Mouse (Mus musculus) midbrain, embryonic 14.5 days (tissue): ENCODE data around the gene Slc17a2. TPM values are rescaled to one million over a fixed set of nuclear protein-coding genes. Genes with fewer than 3 reads are reported as not detected.

Source experiments
- ATAC-seq: fragments of 200-750 bp; cut with Nextera tagmentation; 2 replicates; pipeline ENCODE4 v1.8.0; 2017; ENCODE audit warnings: moderate number of reproducible peaks, moderate library complexity; ENCODE audit not compliant: low FRiP score, low TSS enrichment
- DNase-seq: peaks from one replicate; pipeline ENCODE4 v3.0.0-alpha.2; 2015
- H3K27ac ChIP-seq: fragments of 300-500 bp; sonication (generic); replicated peaks from 2 replicates; pipeline ENCODE4 v1.5.1; 2014; ENCODE audit warnings: mild to moderate bottlenecking, low read depth, low read length, moderate library complexity
- H3K27me3 ChIP-seq: fragments of 300-500 bp; sonication (generic); 2 replicates; pipeline ENCODE4 v1.6.1; 2014; ENCODE audit warnings: low read length, control low read depth, mixed read lengths; ENCODE audit not compliant: control insufficient read depth, insufficient read depth
- H3K36me3 ChIP-seq: fragments of 300-500 bp; sonication (generic); 2 replicates; pipeline ENCODE4 v1.6.1; 2014; ENCODE audit warnings: low read length, control low read depth; ENCODE audit not compliant: control insufficient read depth, insufficient read depth
- H3K4me1 ChIP-seq: fragments of 300-500 bp; sonication (generic); 2 replicates; pipeline ENCODE4 v1.6.1; 2014; ENCODE audit warnings: mild to moderate bottlenecking, antibody characterized with exemption, low read length, control low read depth; ENCODE audit not compliant: control insufficient read depth, insufficient read depth
- H3K4me2 ChIP-seq: fragments of 300-500 bp; sonication (generic); 2 replicates; pipeline ENCODE4 v1.6.1; 2014; ENCODE audit warnings: mild to moderate bottlenecking, low read length, moderate library complexity
- H3K4me3 ChIP-seq: fragments of 300-500 bp; sonication (generic); replicated peaks from 2 replicates; pipeline ENCODE4 v1.5.1; 2014; ENCODE audit warnings: low read depth, low read length
- H3K9ac ChIP-seq: fragments of 300-500 bp; sonication (generic); replicated peaks from 2 replicates; pipeline ENCODE4 v1.6.1; 2014; ENCODE audit warnings: mild to moderate bottlenecking, low read length, moderate library complexity
- H3K9me3 ChIP-seq: fragments of 300-500 bp; sonication (generic); 2 replicates; pipeline ENCODE4 v1.6.1; 2016; ENCODE audit warnings: low read length, control low read depth, mixed read lengths; ENCODE audit not compliant: control insufficient read depth
- WGBS: fragments of 180-500 bp; shearing (Covaris S2); extraction: QIAGEN DNeasy Blood & Tissue Kit; methylation state at CpG from one replicate; pipeline ENCODE4 v1.1.7; 2014; 5-methylcytosine and 5-hydroxymethylcytosine counted together
- polyA plus RNA-seq: library from polyadenylated mRNA; unstranded; fragments of >200 nt; fragmentation: Nextera tagmentation; extraction: Ambion mirVana; gene quantifications from 2 replicates; pipeline ENCODE4 v1.2.1, GENCODE M21; 2014

The Slc17a2 gene
- polyA plus RNA-seq, 1 experiment from 2014 or later, result not detected

GRCm38 (mm10) chr13:23772561-23773313 is 34.1 kb upstream of the Slc17a2 start:
- Histone ChIP-seq H3K4me3 (no peak overlapping the region), H3K36me3 (no peaks in the 10 kb centered on the region)
- 22% methylated on average over 21 of the region's 21 CpGs for WGBS

DNA sequence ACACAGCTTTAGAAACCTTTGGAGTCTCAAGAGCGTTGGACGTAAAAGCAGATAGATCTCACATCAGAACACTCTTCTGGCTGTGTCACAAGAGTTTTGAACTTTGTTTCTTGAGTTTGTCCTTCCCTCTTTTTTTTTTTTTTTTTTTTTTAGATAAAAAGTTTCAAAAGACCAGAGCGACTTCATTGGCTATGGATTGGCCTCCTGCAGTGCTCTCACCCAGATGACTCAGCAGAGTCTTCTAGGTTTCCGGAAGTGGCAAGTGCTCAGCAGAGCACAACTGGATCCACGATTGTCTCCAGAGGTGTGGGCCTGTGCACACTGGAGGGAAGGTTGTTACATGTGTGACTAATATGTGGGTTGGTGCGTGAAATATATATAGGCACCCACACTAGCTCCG is 28.5 kb upstream of the Slc17a2 start:
- Histone ChIP-seq H3K36me3 (no peaks in the 10 kb centered on the region), H3K4me2 (no peak overlapping the region), H3K4me1 (no peaks in the 10 kb centered on the region), H3K4me3 (no peak overlapping the region), H3K27me3 (no peaks in the 10 kb centered on the region), H3K9ac (no peak overlapping the region), H3K27ac (no peak overlapping the region), H3K9me3 (no peaks in the 10 kb centered on the region)
- DNase-seq (no peak), ATAC-seq (no peak)
- 95% methylated on average over 7 of the region's 7 CpGs for WGBS

More at GRCm38 (mm10) chr13:23772561-23773313, 34.1 kb upstream of the Slc17a2 start:
- ATAC-seq (peak; percentile 89), DNase-seq (peak; percentile 77)
- Histone ChIP-seq H3K4me2 (peak overlapping the region; percentile 47), H3K4me1 (peaks cover 5% of the 10 kb centered on the region), H3K9me3 (no peaks in the 10 kb centered on the region), H3K27me3 (no peaks in the 10 kb centered on the region), H3K9ac (no peak overlapping the region), H3K27ac (no peak overlapping the region)

GRCm38 (mm10) chr13:23779025-23779424 is 27.8 kb upstream of the Slc17a2 start:
- no peaks in the 10 kb centered on the region for H3K4me1 ChIP-seq
- no peak overlapping the region for H3K4me2 ChIP-seq
- ATAC-seq (no peak), DNase-seq (no peak)
- 87% methylated on average over 4 of the region's 4 CpGs for WGBS
- no peak overlapping the region for H3K4me3 ChIP-seq
- H3K9me3 ChIP-seq, result no peaks in the 10 kb centered on the region
- no peaks in the 10 kb centered on the region for H3K27me3 ChIP-seq
- H3K36me3 ChIP-seq, result no peaks in the 10 kb centered on the region
- H3K9ac ChIP-seq, result no peak overlapping the region
- H3K27ac ChIP-seq, result no peak overlapping the region

GRCm38 (mm10) chr13:23792520-23792919 is 14.3 kb upstream of the Slc17a2 start:
- Histone ChIP-seq H3K4me2 (no peak overlapping the region), H3K27ac (no peak overlapping the region), H3K4me1 (no peaks in the 10 kb centered on the region), H3K27me3 (no peaks in the 10 kb centered on the region), H3K4me3 (no peak overlapping the region), H3K9me3 (no peaks in the 10 kb centered on the region), H3K9ac (no peak overlapping the region), H3K36me3 (no peaks in the 10 kb centered on the region)
- WGBS, result 44% methylated on average over 2 of the region's 2 CpGs
- peak; percentile 91 for DNase-seq
- no peak; the same call in 1 of the 2 replicates for ATAC-seq

DNA sequence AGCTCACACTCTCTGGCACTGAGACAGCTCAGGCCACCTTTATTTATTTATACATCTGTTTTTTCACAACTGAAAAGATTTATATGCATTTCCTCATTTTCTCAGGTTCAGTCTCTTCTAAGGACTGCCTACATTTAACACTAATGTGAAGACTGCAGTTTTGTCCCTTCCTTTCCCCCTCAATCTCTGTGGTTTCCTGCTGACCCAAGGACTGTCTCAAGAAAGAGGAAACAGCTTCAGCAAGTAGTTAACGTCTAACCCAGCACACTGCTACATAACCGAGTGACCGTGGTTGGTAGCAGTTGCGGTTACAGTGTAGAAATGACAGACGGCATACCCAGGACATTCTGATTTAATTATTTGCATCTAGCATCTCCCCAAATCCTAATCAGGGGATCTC is 7.4 kb upstream of the Slc17a2 start:
- WGBS, result 91% methylated on average over 5 of the region's 5 CpGs

DNA sequence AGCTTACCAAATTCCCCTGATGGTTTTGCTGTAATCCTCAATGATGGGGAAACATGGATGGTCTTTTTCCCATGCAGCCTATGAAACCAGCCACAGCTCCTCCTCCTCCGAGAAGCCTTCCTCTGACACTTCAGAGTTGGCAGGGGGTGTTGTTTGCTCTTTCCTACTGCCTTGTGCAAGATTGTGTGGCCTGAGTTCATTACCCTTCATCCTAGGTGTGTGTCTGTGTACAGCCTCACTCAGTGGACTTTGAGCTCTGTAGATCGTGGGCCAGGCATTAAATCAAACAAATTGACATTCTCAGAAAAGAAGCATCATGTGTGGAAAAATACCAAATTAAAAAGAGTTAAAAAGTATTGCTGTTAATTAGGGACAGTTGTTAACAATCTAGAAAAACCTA is 2.3 kb upstream of the Slc17a2 start:
- H3K4me2 ChIP-seq, result no peak overlapping the region
- no peak overlapping the region for H3K9ac ChIP-seq
- no peak overlapping the region for H3K4me3 ChIP-seq
- no peaks in the 10 kb centered on the region for H3K9me3 ChIP-seq
- H3K27ac ChIP-seq, result no peak overlapping the region
- H3K4me1 ChIP-seq, result no peaks in the 10 kb centered on the region
- DNase-seq (no peak), ATAC-seq (no peak)
- 84% methylated on average over 2 of the region's 2 CpGs for WGBS
- H3K36me3 ChIP-seq, result no peaks in the 10 kb centered on the region
- no peaks in the 10 kb centered on the region for H3K27me3 ChIP-seq

More for the DNA sequence above, 7.4 kb upstream of the Slc17a2 start:
- no peak overlapping the region for H3K27ac ChIP-seq
- no peaks in the 10 kb centered on the region for H3K36me3 ChIP-seq
- H3K4me2 ChIP-seq, result no peak overlapping the region
- no peaks in the 10 kb centered on the region for H3K27me3 ChIP-seq
- ATAC-seq (no peak), DNase-seq (no peak)
- H3K9ac ChIP-seq, result no peak overlapping the region
- no peaks in the 10 kb centered on the region for H3K4me1 ChIP-seq
- no peak overlapping the region for H3K4me3 ChIP-seq
- no peaks in the 10 kb centered on the region for H3K9me3 ChIP-seq

- Histone ChIP-seq H3K9me3 (no peaks in the 10 kb centered on the region), H3K9ac (no peak overlapping the region), H3K4me2 (no peak overlapping the region), H3K4me1 (no peaks in the 10 kb centered on the region), H3K4me3 (no peak overlapping the region), H3K27me3 (no peaks in the 10 kb centered on the region), H3K36me3 (no peaks in the 10 kb centered on the region), H3K27ac (no peak overlapping the region)
- no peak for DNase-seq
- 75% methylated on average over 2 of the region's 2 CpGs for WGBS
- ATAC-seq, result no peak
Measured at GRCm38 (mm10) chr13:23816148-23816547, 9.4 kb downstream of the Slc17a2 start.

- H3K4me2 ChIP-seq, result no peak overlapping the region
- no peaks in the 10 kb centered on the region for H3K9me3 ChIP-seq
- no peaks in the 10 kb centered on the region for H3K4me1 ChIP-seq
- no peaks in the 10 kb centered on the region for H3K27me3 ChIP-seq
- H3K27ac ChIP-seq, result no peak overlapping the region
- H3K36me3 ChIP-seq, result no peaks in the 10 kb centered on the region
- ATAC-seq (no peak), DNase-seq (no peak)
- H3K9ac ChIP-seq, result no peak overlapping the region
- H3K4me3 ChIP-seq, result no peak overlapping the region
- WGBS, result 72% methylated on average over 4 of the region's 4 CpGs
Measured at GRCm38 (mm10) chr13:23820179-23820940, 13.6 kb downstream of the Slc17a2 start.

DNA sequence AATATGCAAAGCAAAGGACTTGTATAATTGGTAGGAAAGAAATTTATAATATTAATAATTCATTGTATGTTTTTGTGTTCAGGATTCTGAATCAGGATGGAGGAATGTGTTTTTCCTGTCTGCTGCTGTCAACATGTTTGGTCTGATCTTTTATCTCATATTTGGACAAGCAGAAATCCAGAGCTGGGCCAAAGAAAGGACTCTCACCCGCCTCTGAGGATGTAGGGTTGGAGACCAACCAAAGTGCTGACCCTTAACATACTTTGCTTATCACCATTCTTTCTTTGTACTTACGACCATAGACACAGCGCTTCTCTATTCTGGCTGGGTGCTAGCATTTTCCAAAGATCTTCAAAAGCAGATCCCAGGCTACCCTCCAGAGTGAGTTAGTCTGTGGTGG is 15.4 kb downstream of the Slc17a2 start:
- no peak overlapping the region for H3K4me2 ChIP-seq
- no peaks in the 10 kb centered on the region for H3K27me3 ChIP-seq
- no peak overlapping the region for H3K4me3 ChIP-seq
- 88% methylated on average over 3 of the region's 3 CpGs for WGBS
- no peaks in the 10 kb centered on the region for H3K4me1 ChIP-seq
- H3K27ac ChIP-seq, result no peak overlapping the region
- H3K9ac ChIP-seq, result no peak overlapping the region
- DNase-seq (no peak), ATAC-seq (no peak)
- no peaks in the 10 kb centered on the region for H3K9me3 ChIP-seq
- H3K36me3 ChIP-seq, result no peaks in the 10 kb centered on the region
